Mouse (Mus musculus): ENCODE results near the gene Mvk. TPM values are rescaled to one million over a fixed set of nuclear protein-coding genes. Genes with fewer than 3 reads are reported as not detected.

The Mvk gene
- polyA plus RNA-seq, 1 experiment from 2014 or later: 26.1 TPM

- no peak for ATAC-seq (ENCODE audit: low read depth)
- Histone ChIP-seq H3K36me3 (ENCODE audit: control insufficient read depth, insufficient read depth) (no peaks in the 10 kb centered on the region), H3K4me3 (ENCODE audit: low read depth, low read length) (no peak overlapping the region), H3K27ac (ENCODE audit: low read length) (no peak overlapping the region), H3K4me2 (ENCODE audit: low read depth, low read length) (no peak overlapping the region), H3K9me3 (replicated peaks; ENCODE audit: control insufficient read depth, low read length) (no peaks in the 10 kb centered on the region), H3K9ac (ENCODE audit: low read depth, low read length) (no peak overlapping the region), H3K4me1 (ENCODE audit: control insufficient read depth, low read depth, low read length) (no peaks in the 10 kb centered on the region), H3K27me3 (ENCODE audit: control insufficient read depth, insufficient read depth, low read depth, low read length) (no peaks in the 10 kb centered on the region)
- 75% methylated on average over 7 of the region's 7 CpGs for WGBS (ENCODE audit: insufficient replicate concordance)
Observed at GRCm38 (mm10) chr5:114465641-114466040, 21.6 kb downstream of the Mvk start.

- Histone ChIP-seq H3K4me1 (ENCODE audit: control insufficient read depth, low read depth, low read length) (no peaks in the 10 kb centered on the region), H3K27me3 (ENCODE audit: control insufficient read depth, insufficient read depth, low read depth, low read length) (no peaks in the 10 kb centered on the region), H3K36me3 (ENCODE audit: control insufficient read depth, insufficient read depth) (no peaks in the 10 kb centered on the region), H3K9me3 (replicated peaks; ENCODE audit: control insufficient read depth, low read length) (no peaks in the 10 kb centered on the region), H3K9ac (ENCODE audit: low read depth, low read length) (no peak overlapping the region), H3K27ac (ENCODE audit: low read length) (no peak overlapping the region), H3K4me2 (ENCODE audit: low read depth, low read length) (peak overlapping the region; percentile 49), H3K4me3 (ENCODE audit: low read depth, low read length) (no peak overlapping the region)
- no peak for ATAC-seq (ENCODE audit: low read depth)
- 5% methylated on average over 11 of the region's 11 CpGs for WGBS (ENCODE audit: insufficient replicate concordance)
Observed at GRCm38 (mm10) chr5:114467019-114467418, 22.9 kb downstream of the Mvk start.

GRCm38 (mm10) chr5:114467430-114467829, 23.4 kb downstream of the Mvk start:
- Histone ChIP-seq H3K27ac (ENCODE audit: low read length) (no peak overlapping the region), H3K9ac (ENCODE audit: low read depth, low read length) (no peak overlapping the region), H3K4me2 (ENCODE audit: low read depth, low read length) (peak overlapping the region; percentile 49), H3K4me1 (ENCODE audit: control insufficient read depth, low read depth, low read length) (no peaks in the 10 kb centered on the region), H3K36me3 (ENCODE audit: control insufficient read depth, insufficient read depth) (no peaks in the 10 kb centered on the region), H3K27me3 (ENCODE audit: control insufficient read depth, insufficient read depth, low read depth, low read length) (no peaks in the 10 kb centered on the region), H3K4me3 (ENCODE audit: low read depth, low read length) (no peak overlapping the region), H3K9me3 (replicated peaks; ENCODE audit: control insufficient read depth, low read length) (no peaks in the 10 kb centered on the region)
- 7% methylated on average over 11 of the region's 13 CpGs for WGBS (ENCODE audit: insufficient replicate concordance)
- ATAC-seq (ENCODE audit: low read depth): no peak

- no peak for ATAC-seq (ENCODE audit: low read depth)
- H3K27me3 ChIP-seq (ENCODE audit: control insufficient read depth, insufficient read depth, low read depth, low read length): no peaks in the 10 kb centered on the region
- H3K4me2 ChIP-seq (ENCODE audit: low read depth, low read length): no peak overlapping the region
- no peak overlapping the region for H3K4me3 ChIP-seq (ENCODE audit: low read depth, low read length)
- WGBS (ENCODE audit: insufficient replicate concordance): 51% methylated on average over 4 of the region's 4 CpGs
- no peak overlapping the region for H3K9ac ChIP-seq (ENCODE audit: low read depth, low read length)
- no peaks in the 10 kb centered on the region for H3K36me3 ChIP-seq (ENCODE audit: control insufficient read depth, insufficient read depth)
- H3K4me1 ChIP-seq (ENCODE audit: control insufficient read depth, low read depth, low read length): no peaks in the 10 kb centered on the region
- H3K9me3 ChIP-seq (replicated peaks; ENCODE audit: control insufficient read depth, low read length): no peaks in the 10 kb centered on the region
- no peak overlapping the region for H3K27ac ChIP-seq (ENCODE audit: low read length)
Observed at GRCm38 (mm10) chr5:114468007-114468406, 23.9 kb downstream of the Mvk start.

- Histone ChIP-seq H3K4me2 (ENCODE audit: low read depth, low read length) (no peak overlapping the region), H3K4me3 (ENCODE audit: low read depth, low read length) (no peak overlapping the region), H3K9me3 (replicated peaks; ENCODE audit: control insufficient read depth, low read length) (no peaks in the 10 kb centered on the region), H3K9ac (ENCODE audit: low read depth, low read length) (no peak overlapping the region), H3K27ac (ENCODE audit: low read length) (no peak overlapping the region), H3K27me3 (ENCODE audit: control insufficient read depth, insufficient read depth, low read depth, low read length) (no peaks in the 10 kb centered on the region), H3K36me3 (ENCODE audit: control insufficient read depth, insufficient read depth) (no peaks in the 10 kb centered on the region), H3K4me1 (ENCODE audit: control insufficient read depth, low read depth, low read length) (no peaks in the 10 kb centered on the region)
- 36% methylated on average over 3 of the region's 3 CpGs for WGBS (ENCODE audit: insufficient replicate concordance)
- ATAC-seq (ENCODE audit: low read depth): no peak
Observed at GRCm38 (mm10) chr5:114470359-114470758, 26.3 kb downstream of the Mvk start.

GRCm38 (mm10) chr5:114474741-114475491, 30.8 kb downstream of the Mvk start:
- no peak overlapping the region for H3K4me3 ChIP-seq (ENCODE audit: low read depth, low read length)
- no peaks in the 10 kb centered on the region for H3K36me3 ChIP-seq (ENCODE audit: control insufficient read depth, insufficient read depth)
- H3K4me2 ChIP-seq (ENCODE audit: low read depth, low read length): no peak overlapping the region
- ATAC-seq (ENCODE audit: low read depth): no peak
- H3K4me1 ChIP-seq (ENCODE audit: control insufficient read depth, low read depth, low read length): no peaks in the 10 kb centered on the region
- no peak overlapping the region for H3K9ac ChIP-seq (ENCODE audit: low read depth, low read length)
- no peak overlapping the region for H3K27ac ChIP-seq (ENCODE audit: low read length)
- 61% methylated on average over 35 of the region's 35 CpGs for WGBS (ENCODE audit: insufficient replicate concordance)
- H3K27me3 ChIP-seq (ENCODE audit: control insufficient read depth, insufficient read depth, low read depth, low read length): no peaks in the 10 kb centered on the region
- no peaks in the 10 kb centered on the region for H3K9me3 ChIP-seq (replicated peaks; ENCODE audit: control insufficient read depth, low read length)

GRCm38 (mm10) chr5:114478267-114478666, 34.2 kb downstream of the Mvk start:
- H3K36me3 ChIP-seq (ENCODE audit: control insufficient read depth, insufficient read depth): no peaks in the 10 kb centered on the region
- H3K9me3 ChIP-seq (replicated peaks; ENCODE audit: control insufficient read depth, low read length): no peaks in the 10 kb centered on the region
- no peak overlapping the region for H3K9ac ChIP-seq (ENCODE audit: low read depth, low read length)
- no peak for ATAC-seq (ENCODE audit: low read depth)
- no peak overlapping the region for H3K4me3 ChIP-seq (ENCODE audit: low read depth, low read length)
- H3K27ac ChIP-seq (ENCODE audit: low read length): no peak overlapping the region
- H3K27me3 ChIP-seq (ENCODE audit: control insufficient read depth, insufficient read depth, low read depth, low read length): no peaks in the 10 kb centered on the region
- no peaks in the 10 kb centered on the region for H3K4me1 ChIP-seq (ENCODE audit: control insufficient read depth, low read depth, low read length)
- no peak overlapping the region for H3K4me2 ChIP-seq (ENCODE audit: low read depth, low read length)
- 77% methylated on average over 12 of the region's 12 CpGs for WGBS (ENCODE audit: insufficient replicate concordance)

- no peak for ATAC-seq (ENCODE audit: low read depth)
- Histone ChIP-seq H3K27me3 (ENCODE audit: control insufficient read depth, insufficient read depth, low read depth, low read length) (no peaks in the 10 kb centered on the region), H3K4me1 (ENCODE audit: control insufficient read depth, low read depth, low read length) (no peaks in the 10 kb centered on the region), H3K27ac (ENCODE audit: low read length) (no peak overlapping the region), H3K9me3 (replicated peaks; ENCODE audit: control insufficient read depth, low read length) (no peaks in the 10 kb centered on the region), H3K36me3 (ENCODE audit: control insufficient read depth, insufficient read depth) (no peaks in the 10 kb centered on the region), H3K4me2 (ENCODE audit: low read depth, low read length) (no peak overlapping the region), H3K9ac (ENCODE audit: low read depth, low read length) (no peak overlapping the region), H3K4me3 (ENCODE audit: low read depth, low read length) (no peak overlapping the region)
- WGBS (ENCODE audit: insufficient replicate concordance): 19% methylated on average over 14 of the region's 14 CpGs
Observed at GRCm38 (mm10) chr5:114482587-114483011, 38.5 kb downstream of the Mvk start.

GRCm38 (mm10) chr5:114485685-114486084, 41.6 kb downstream of the Mvk start:
- Histone ChIP-seq H3K27ac (ENCODE audit: low read length) (no peak overlapping the region), H3K4me3 (ENCODE audit: low read depth, low read length) (no peak overlapping the region), H3K36me3 (ENCODE audit: control insufficient read depth, insufficient read depth) (no peaks in the 10 kb centered on the region), H3K9ac (ENCODE audit: low read depth, low read length) (no peak overlapping the region), H3K4me1 (ENCODE audit: control insufficient read depth, low read depth, low read length) (no peaks in the 10 kb centered on the region), H3K4me2 (ENCODE audit: low read depth, low read length) (no peak overlapping the region), H3K9me3 (replicated peaks; ENCODE audit: control insufficient read depth, low read length) (no peaks in the 10 kb centered on the region), H3K27me3 (ENCODE audit: control insufficient read depth, insufficient read depth, low read depth, low read length) (no peaks in the 10 kb centered on the region)
- ATAC-seq (ENCODE audit: low read depth): no peak
- WGBS (ENCODE audit: insufficient replicate concordance): 66% methylated on average over 14 of the region's 14 CpGs
